Mouse (Mus musculus) kidney, adult 8-10 months (tissue): ENCODE results near the gene Insrr.

ENCODE experiments used
- DNase-seq, 2 experiments: peaks; one replicate each; pipeline ENCODE4 v3.0.0; 2022

Gene Insrr

GRCm38 (mm10) chr3:87796736-87797334, at the start of gene Insrr:
Insrr (plus strand) TSS chr3:87796951.
- DNase-seq: peak in 1 of 2 experiments; percentile 17

GRCm38 (mm10) chr3:87748431-87748830, 48.3 kb upstream of the Insrr start, which contains the start of gene Lrrc71:
Lrrc71 (minus strand) TSS chr3:87748625.
- peak; percentile 46 to 53 for DNase-seq

- peak; percentile 53 to 72 for DNase-seq
Observed at GRCm38 (mm10) chr3:87749036-87749435, 47.7 kb upstream of the Insrr start.

GRCm38 (mm10) chr3:87749977-87750376, 46.8 kb upstream of the Insrr start:
- DNase-seq: no peak

- no peak for DNase-seq
Observed at GRCm38 (mm10) chr3:87752567-87752966, 44.2 kb upstream of the Insrr start.

GRCm38 (mm10) chr3:87753829-87754228, 42.9 kb upstream of the Insrr start:
- DNase-seq: no peak

GRCm38 (mm10) chr3:87755964-87756363, 40.8 kb upstream of the Insrr start:
- peak; percentile 76 to 90 for DNase-seq

- no peak for DNase-seq
Observed at GRCm38 (mm10) chr3:87756488-87756887, 40.3 kb upstream of the Insrr start.

- DNase-seq: no peak
Observed at GRCm38 (mm10) chr3:87758641-87759040, 38.1 kb upstream of the Insrr start.

GRCm38 (mm10) chr3:87761408-87762375, 35.1 kb upstream of the Insrr start:
- peak in 1 of 2 experiments; percentile 69 for DNase-seq

GRCm38 (mm10) chr3:87763202-87763601, 33.5 kb upstream of the Insrr start:
- no peak for DNase-seq

- DNase-seq: peak; percentile 68 to 72
Observed at GRCm38 (mm10) chr3:87763683-87764289, 33.0 kb upstream of the Insrr start.

- DNase-seq: no peak
Observed at GRCm38 (mm10) chr3:87764506-87764905, 32.2 kb upstream of the Insrr start.

- peak; percentile 54 to 60 for DNase-seq
Observed at GRCm38 (mm10) chr3:87765091-87765490, 31.7 kb upstream of the Insrr start.

- no peak for DNase-seq
Observed at GRCm38 (mm10) chr3:87765631-87766283, 31.0 kb upstream of the Insrr start.

- DNase-seq: no peak
Observed at GRCm38 (mm10) chr3:87766284-87766667, 30.5 kb upstream of the Insrr start.

- peak; percentile 46 to 60 for DNase-seq
Observed at GRCm38 (mm10) chr3:87767764-87768163, 29.0 kb upstream of the Insrr start.

GRCm38 (mm10) chr3:87768431-87768830, 28.3 kb upstream of the Insrr start:
- DNase-seq: no peak

GRCm38 (mm10) chr3:87768844-87769243, 27.9 kb upstream of the Insrr start:
- peak; percentile 81 to 83 for DNase-seq

- no peak for DNase-seq
Observed at GRCm38 (mm10) chr3:87769506-87769905, 27.2 kb upstream of the Insrr start.

GRCm38 (mm10) chr3:87770280-87770679, 26.5 kb upstream of the Insrr start:
- peak; percentile 54 to 65 for DNase-seq

GRCm38 (mm10) chr3:87771088-87771487, 25.7 kb upstream of the Insrr start:
- peak; percentile 76 to 87 for DNase-seq

GRCm38 (mm10) chr3:87778283-87778682, 18.5 kb upstream of the Insrr start:
- DNase-seq: peak in 1 of 2 experiments; percentile 34
